Mouse (Mus musculus) liver, postnatal 0 days (tissue): ENCODE results near the gene Tdrd5.

ENCODE experiments used
- CTCF ChIP-seq: sonication (generic); IDR thresholded peaks from 2 replicates; pipeline ENCODE4 v1.5.1; 2016; ENCODE audit warnings: antibody characterized with exemption, low read depth
- EP300 ChIP-seq: IDR thresholded peaks from 2 replicates; pipeline ENCODE4 v1.6.1; 2016; ENCODE audit warnings: antibody characterized with exemption, low read depth, mild to moderate bottlenecking

DNA sequence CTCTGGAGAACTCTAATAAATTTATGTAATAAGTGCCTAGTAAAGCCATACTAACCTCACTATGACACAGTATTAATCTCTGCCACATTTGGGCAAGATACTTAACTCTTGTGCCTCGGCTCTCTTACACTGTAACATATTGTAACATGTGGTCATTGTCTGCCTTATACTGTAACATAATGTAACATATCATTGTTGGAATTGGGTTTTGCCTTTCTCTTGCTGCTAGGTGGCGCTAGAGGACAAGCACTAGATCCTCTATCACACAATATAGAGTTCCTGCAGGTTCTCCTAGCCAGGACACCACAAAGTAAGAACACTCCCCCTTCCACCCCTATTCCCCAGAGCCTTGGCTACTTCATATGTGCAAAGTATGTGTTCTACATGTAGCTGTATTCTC, 62.4 kb downstream of the Tdrd5 start:
- peak; percentile 78 for TF ChIP-seq CTCF
- no peak for TF ChIP-seq EP300
